Mouse (Mus musculus): ENCODE data around the gene Igfbp4. TPM values are rescaled to one million over a fixed set of nuclear protein-coding genes. Genes with fewer than 3 reads are reported as not detected.

Igfbp4 gene
- polyA plus RNA-seq, 1 experiment from 2014 or later: 371 TPM

GRCm38 (mm10) chr11:99023094-99023493 lies 17.9 kb upstream of the Igfbp4 start:
- no peaks in the 10 kb centered on the region for H3K9me3 ChIP-seq (replicated peaks)
- peaks cover 14% of the 10 kb centered on the region for H3K4me1 ChIP-seq (replicated peaks)
- WGBS: 8% methylated on average over 4 of the region's 4 CpGs
- peak overlapping the region; percentile 76 for H3K9ac ChIP-seq
- no peak overlapping the region for H3K27ac ChIP-seq (ENCODE audit: poor library complexity, severe bottlenecking)
- no peak for ATAC-seq (ENCODE audit: insufficient number of reproducible peaks, low FRiP score)
- peak overlapping the region; percentile 72 for H3K4me2 ChIP-seq
- H3K4me3 ChIP-seq: peak overlapping the region; percentile 74
- peaks cover 35% of the 10 kb centered on the region for H3K36me3 ChIP-seq
- H3K27me3 ChIP-seq (replicated peaks): no peaks in the 10 kb centered on the region

- Histone ChIP-seq H3K4me2 (peak within 1 kb of the TSS; percentile 72), H3K36me3 (peaks cover 30% of the 10 kb centered on the region), H3K9me3 (replicated peaks) (no peaks in the 10 kb centered on the region), H3K9ac (peak within 1 kb of the TSS; percentile 76), H3K27me3 (replicated peaks) (no peaks in the 10 kb centered on the region), H3K4me1 (replicated peaks) (peaks cover 14% of the 10 kb centered on the region), H3K4me3 (peak within 1 kb of the TSS; percentile 74), H3K27ac (ENCODE audit: poor library complexity, severe bottlenecking) (peak within 1 kb of the TSS; percentile 41)
- ATAC-seq (ENCODE audit: insufficient number of reproducible peaks, low FRiP score): peak; percentile 93
- WGBS: under 1% methylated on average over 54 of the region's 54 CpGs
Measured at GRCm38 (mm10) chr11:99023500-99024467, 17.3 kb upstream of the Igfbp4 start, which contains the start of gene Top2a. TSS of gene Top2a (minus strand) at chr11:99024189.

- H3K9ac ChIP-seq: peak overlapping the region; percentile 39; the same call in 1 of the 2 replicates
- H3K9me3 ChIP-seq (replicated peaks): no peaks in the 10 kb centered on the region
- H3K4me2 ChIP-seq: peak overlapping the region; percentile 57
- H3K4me3 ChIP-seq: peak overlapping the region; percentile 41
- peaks cover 14% of the 10 kb centered on the region for H3K4me1 ChIP-seq (replicated peaks)
- no peaks in the 10 kb centered on the region for H3K27me3 ChIP-seq (replicated peaks)
- no peak overlapping the region for H3K27ac ChIP-seq (ENCODE audit: poor library complexity, severe bottlenecking)
- 48% methylated on average over 18 of the region's 18 CpGs for WGBS
- no peak for ATAC-seq (ENCODE audit: insufficient number of reproducible peaks, low FRiP score)
- H3K36me3 ChIP-seq: peaks cover 24% of the 10 kb centered on the region
Measured at GRCm38 (mm10) chr11:99024468-99025134, 16.4 kb upstream of the Igfbp4 start.

- peaks cover 14% of the 10 kb centered on the region for H3K4me1 ChIP-seq (replicated peaks)
- 84% methylated on average over 6 of the region's 6 CpGs for WGBS
- H3K9ac ChIP-seq: no peak overlapping the region
- no peak overlapping the region for H3K4me2 ChIP-seq
- no peak overlapping the region for H3K4me3 ChIP-seq
- peaks cover 11% of the 10 kb centered on the region for H3K36me3 ChIP-seq
- no peaks in the 10 kb centered on the region for H3K27me3 ChIP-seq (replicated peaks)
- no peaks in the 10 kb centered on the region for H3K9me3 ChIP-seq (replicated peaks)
- no peak for ATAC-seq (ENCODE audit: insufficient number of reproducible peaks, low FRiP score)
- H3K27ac ChIP-seq (ENCODE audit: poor library complexity, severe bottlenecking): no peak overlapping the region
Measured at GRCm38 (mm10) chr11:99025878-99026277, 15.2 kb upstream of the Igfbp4 start.

GRCm38 (mm10) chr11:99026899-99027440 lies 14.1 kb upstream of the Igfbp4 start:
- Histone ChIP-seq H3K27me3 (replicated peaks) (no peaks in the 10 kb centered on the region), H3K27ac (ENCODE audit: poor library complexity, severe bottlenecking) (no peak overlapping the region), H3K9ac (no peak overlapping the region), H3K9me3 (replicated peaks) (no peaks in the 10 kb centered on the region), H3K4me3 (no peak overlapping the region), H3K4me1 (replicated peaks) (peaks cover 12% of the 10 kb centered on the region), H3K4me2 (no peak overlapping the region), H3K36me3 (peaks cover 1% of the 10 kb centered on the region)
- 79% methylated on average over 12 of the region's 12 CpGs for WGBS
- no peak for ATAC-seq (ENCODE audit: insufficient number of reproducible peaks, low FRiP score)

- ATAC-seq (ENCODE audit: insufficient number of reproducible peaks, low FRiP score): no peak
- H3K9me3 ChIP-seq (replicated peaks): no peaks in the 10 kb centered on the region
- no peak overlapping the region for H3K27ac ChIP-seq (ENCODE audit: poor library complexity, severe bottlenecking)
- 0 out of 2 replicates have a peak, but pooled peaks cover 7% of the 10 kb centered on the region for H3K4me1 ChIP-seq (replicated peaks)
- no peaks in the 10 kb centered on the region for H3K36me3 ChIP-seq
- WGBS: 61% methylated on average over 4 of the region's 4 CpGs
- H3K27me3 ChIP-seq (replicated peaks): peaks cover 3% of the 10 kb centered on the region; the same call in 1 of the 2 replicates
- H3K9ac ChIP-seq: no peak overlapping the region
- H3K4me3 ChIP-seq: no peak overlapping the region
- no peak overlapping the region for H3K4me2 ChIP-seq
Measured at GRCm38 (mm10) chr11:99035350-99035749, 5.7 kb upstream of the Igfbp4 start.

GRCm38 (mm10) chr11:99036254-99036653 lies 4.8 kb upstream of the Igfbp4 start:
- ATAC-seq (ENCODE audit: insufficient number of reproducible peaks, low FRiP score): no peak
- no peak overlapping the region for H3K9ac ChIP-seq
- WGBS: 36% methylated on average over 6 of the region's 6 CpGs

GRCm38 (mm10) chr11:99039782-99040181 lies 1.3 kb upstream of the Igfbp4 start:
- 0 out of 2 replicates have a peak, but pooled peaks cover 3% of the 10 kb centered on the region for H3K27me3 ChIP-seq (replicated peaks)
- ATAC-seq (ENCODE audit: insufficient number of reproducible peaks, low FRiP score): peak; percentile 46; the same call in 1 of the 2 replicates
- peaks cover 33% of the 10 kb centered on the region for H3K4me1 ChIP-seq (replicated peaks)
- peak overlapping the region; percentile 85 for H3K27ac ChIP-seq (ENCODE audit: poor library complexity, severe bottlenecking)
- peak overlapping the region; percentile 72 for H3K4me3 ChIP-seq
- WGBS: under 1% methylated on average over 15 of the region's 15 CpGs
- no peaks in the 10 kb centered on the region for H3K36me3 ChIP-seq
- peak overlapping the region; percentile 86; the same call in 1 of the 2 replicates for H3K9ac ChIP-seq
- no peaks in the 10 kb centered on the region for H3K9me3 ChIP-seq (replicated peaks)
- peak overlapping the region; percentile 93 for H3K4me2 ChIP-seq

More at GRCm38 (mm10) chr11:99036254-99036653, 4.8 kb upstream of the Igfbp4 start:
- Histone ChIP-seq H3K27ac (ENCODE audit: poor library complexity, severe bottlenecking) (no peak overlapping the region), H3K4me1 (replicated peaks) (0 out of 2 replicates have a peak, but pooled peaks cover 10% of the 10 kb centered on the region), H3K9me3 (replicated peaks) (no peaks in the 10 kb centered on the region), H3K36me3 (no peaks in the 10 kb centered on the region), H3K27me3 (replicated peaks) (peaks cover 3% of the 10 kb centered on the region; the same call in 1 of the 2 replicates), H3K4me3 (no peak overlapping the region), H3K4me2 (no peak overlapping the region)

- 0 out of 2 replicates have a peak, but pooled peaks cover 3% of the 10 kb centered on the region for H3K27me3 ChIP-seq (replicated peaks)
- no peaks in the 10 kb centered on the region for H3K9me3 ChIP-seq (replicated peaks)
- H3K4me3 ChIP-seq: peak overlapping the region; percentile 72
- 2% methylated on average over 17 of the region's 17 CpGs for WGBS
- H3K36me3 ChIP-seq: no peaks in the 10 kb centered on the region; the same call in 1 of the 2 replicates
- ATAC-seq (ENCODE audit: insufficient number of reproducible peaks, low FRiP score): no peak
- peak overlapping the region; percentile 86 for H3K9ac ChIP-seq
- peak overlapping the region; percentile 85 for H3K27ac ChIP-seq (ENCODE audit: poor library complexity, severe bottlenecking)
- H3K4me1 ChIP-seq (replicated peaks): peaks cover 40% of the 10 kb centered on the region
- H3K4me2 ChIP-seq: peak overlapping the region; percentile 93
Measured at GRCm38 (mm10) chr11:99040346-99040974, 584 bp upstream of the Igfbp4 start.
